In genomic region chr14:32543075-32543474, GRCm38 (mm10) we compare ENCODE assay signal across 30 mouse cellular contexts. TPM values are rescaled to one million over a fixed set of nuclear protein-coding genes. Genes with fewer than 3 reads are reported as not detected.
DNase-seq lines count a peak whose midpoint lies in the region; ATAC-seq and TF ChIP-seq lines count a peak whose summit lies in the region.
"Had no signal": no experiment of that assay in that cellular context is flagged by ENCODE, and none has a peak within 500 bp of the region (broad histone marks: within the 10 kb centered on the region; RNA-seq: fewer than 3 reads in every experiment).

No protein-coding gene starts in this region.

- peaks cover 10% of the 10 kb centered on the region for H3K36me3 ChIP-seq in liver, embryonic 14.5 days (replicated peaks; ENCODE audit: control insufficient read depth, insufficient read depth, low read depth)
- peaks cover 14% of the 10 kb centered on the region for H3K36me3 ChIP-seq in liver, embryonic 11.5 days (ENCODE audit: control insufficient read depth, insufficient read depth, low read length)
- peaks cover 3% of the 10 kb centered on the region; the same call in 1 of the 2 replicates for H3K36me3 ChIP-seq in stomach, postnatal 0 days (ENCODE audit: control insufficient read depth, insufficient read depth, low read length)
- peaks cover 22% of the 10 kb centered on the region for H3K36me3 ChIP-seq in hindbrain, embryonic 12.5 days
- H3K36me3 ChIP-seq: stomach, embryonic 15.5 days had no signal

- CTCF ChIA-PET in Patski (lab: Charles Lee): interaction anchor here (1.0 to 4.0 kb wide), 3 partner anchors 9 to 12 kb away, joined by 3 to 28 read pairs (median 5); no protein-coding TSS in a partner anchor

- no peaks in the 10 kb centered on the region for H3K9me3 ChIP-seq in liver, embryonic 14.5 days (ENCODE audit: control insufficient read depth, low read length)
- no peaks in the 10 kb centered on the region for H3K9me3 ChIP-seq in liver, embryonic 11.5 days (ENCODE audit: control insufficient read depth, low read length)
- no peaks in the 10 kb centered on the region for H3K9me3 ChIP-seq in stomach, postnatal 0 days (ENCODE audit: control insufficient read depth, low read length)
- H3K9me3 ChIP-seq in hindbrain, embryonic 12.5 days (replicated peaks): 0 out of 2 replicates have a peak, but pooled peaks cover 3% of the 10 kb centered on the region
- H3K9me3 ChIP-seq: embryonic facial prominence, embryonic 15.5 days; limb, embryonic 12.5 days; midbrain, embryonic 10.5 days; neural tube, embryonic 13.5 days; stomach, embryonic 15.5 days had no signal

- H3K27me3 ChIP-seq in liver, embryonic 14.5 days (ENCODE audit: control insufficient read depth, insufficient read depth, low read length): no peaks in the 10 kb centered on the region
- H3K27me3 ChIP-seq in liver, embryonic 11.5 days (replicated peaks; ENCODE audit: control insufficient read depth, insufficient read depth, low read length): no peaks in the 10 kb centered on the region
- H3K27me3 ChIP-seq in Patski: no peaks in the 10 kb centered on the region
- no peaks in the 10 kb centered on the region for H3K27me3 ChIP-seq in stomach, postnatal 0 days (ENCODE audit: control insufficient read depth, insufficient read depth, low read length)
- no peaks in the 10 kb centered on the region for H3K27me3 ChIP-seq in hindbrain, embryonic 12.5 days
- H3K27me3 ChIP-seq: embryonic facial prominence, embryonic 15.5 days; heart, embryonic 12.5 days; limb, embryonic 12.5 days; neural tube, embryonic 13.5 days; stomach, embryonic 15.5 days had no signal

- H3K27ac ChIP-seq in liver, embryonic 14.5 days: no peak overlapping the region
- no peak overlapping the region for H3K27ac ChIP-seq in liver, embryonic 11.5 days (ENCODE audit: low read depth, low read length)
- no peak overlapping the region for H3K27ac ChIP-seq in stomach, postnatal 0 days (replicated peaks)
- H3K27ac ChIP-seq in hindbrain, embryonic 12.5 days: no peak overlapping the region
- H3K27ac ChIP-seq: embryonic facial prominence, embryonic 15.5 days; gastrocnemius, adult 2 months; limb, embryonic 12.5 days; macrophage; midbrain, embryonic 10.5 days; neural tube, embryonic 13.5 days; stomach, embryonic 15.5 days had no signal

- no peak overlapping the region for H3K4me3 ChIP-seq in liver, embryonic 14.5 days (ENCODE audit: insufficient read depth in 1 of 2, low read depth in 2 of 2, low read length in 2 of 2)
- no peak overlapping the region for H3K4me3 ChIP-seq in liver, embryonic 11.5 days (ENCODE audit: low read depth, low read length)
- H3K4me3 ChIP-seq in stomach, postnatal 0 days (ENCODE audit: low read depth, low read length): no peak overlapping the region
- no peak overlapping the region for H3K4me3 ChIP-seq in hindbrain, embryonic 12.5 days
- H3K4me3 ChIP-seq: embryonic facial prominence, embryonic 15.5 days; gastrocnemius, adult 2 months; heart, embryonic 12.5 days; limb, embryonic 12.5 days; midbrain, embryonic 10.5 days; myocyte; neural tube, embryonic 13.5 days; stomach, embryonic 15.5 days had no signal

- POLR2A ChIA-PET in Patski (lab: Charles Lee): no interaction called here

- H3K4me1 ChIP-seq in liver, embryonic 14.5 days (replicated peaks; ENCODE audit: control insufficient read depth in 2 of 2, insufficient read depth in 2 of 2, low read length in 1 of 2): no peaks in the 10 kb centered on the region
- no peaks in the 10 kb centered on the region for H3K4me1 ChIP-seq in liver, embryonic 11.5 days (replicated peaks; ENCODE audit: control insufficient read depth, insufficient read depth, low read length)
- no peaks in the 10 kb centered on the region for H3K4me1 ChIP-seq in stomach, postnatal 0 days (replicated peaks; ENCODE audit: control insufficient read depth, insufficient read depth)
- no peaks in the 10 kb centered on the region for H3K4me1 ChIP-seq in hindbrain, embryonic 12.5 days
- H3K4me1 ChIP-seq: midbrain, embryonic 10.5 days; stomach, embryonic 15.5 days had no signal

- no peak for ATAC-seq in CD4-positive, CD25-positive, alpha-beta regulatory T cell, adult 4 months
- ATAC-seq in liver, embryonic 14.5 days (ENCODE audit: insufficient read depth): no peak
- ATAC-seq in liver, embryonic 11.5 days (replicated peaks; ENCODE audit: low FRiP score): no peak
- ATAC-seq in Patski: no peak
- no peak for ATAC-seq in stomach, postnatal 0 days (ENCODE audit: low FRiP score, low TSS enrichment)
- no peak for ATAC-seq in hindbrain, embryonic 12.5 days (ENCODE audit: low FRiP score)
- ATAC-seq: forebrain, embryonic 14.5 days; lung, postnatal 0 days; midbrain, embryonic 16.5 days had no signal

- no peak for TF ChIP-seq EP300 in liver, embryonic 14.5 days (IDR thresholded peaks at IDR 0.05; ENCODE audit: low read depth)
- no peak for TF ChIP-seq EP300 in stomach, postnatal 0 days (optimal IDR thresholded peaks at IDR 0.05)

- H3K9ac ChIP-seq in liver, embryonic 14.5 days (replicated peaks): no peak overlapping the region
- H3K9ac ChIP-seq in liver, embryonic 11.5 days (ENCODE audit: low read depth, low read length): no peak overlapping the region
- no peak overlapping the region for H3K9ac ChIP-seq in stomach, postnatal 0 days (ENCODE audit: low read length)
- H3K9ac ChIP-seq in hindbrain, embryonic 12.5 days: no peak overlapping the region
- H3K9ac ChIP-seq: embryonic facial prominence, embryonic 15.5 days; heart, embryonic 12.5 days; limb, embryonic 12.5 days; neural tube, embryonic 13.5 days; stomach, embryonic 15.5 days had no signal

- DNase-seq in CD4-positive, CD25-positive, alpha-beta regulatory T cell, adult 2 months (ENCODE audit: low read depth, low spot score): peak; percentile 10
- DNase-seq in liver, embryonic 14.5 days (ENCODE audit: low read depth in 3 of 3, low spot score in 3 of 3): no peak
- DNase-seq in liver, embryonic 11.5 days (ENCODE audit: low spot score): no peak
- no peak for DNase-seq in Patski (ENCODE audit: low read depth, low spot score)
- DNase-seq in stomach, postnatal 0 days (ENCODE audit: low spot score): no peak
- DNase-seq in adrenal gland, adult 18-20 months (ENCODE audit: low spot score in 2 of 2): no peak
- DNase-seq: adrenal gland, adult 8-10 months; cerebellum, adult 8-10 months; cerebellum, postnatal 36 days; gastrocnemius, adult 2 months; heart, postnatal 10 days; kidney, adult 9 months; kidney, postnatal 14 days; thymus, adult 2 months had no signal

- H3K4me2 ChIP-seq in liver, embryonic 14.5 days (ENCODE audit: low read depth): no peak overlapping the region
- no peak overlapping the region for H3K4me2 ChIP-seq in liver, embryonic 11.5 days
- H3K4me2 ChIP-seq in stomach, postnatal 0 days (replicated peaks; ENCODE audit: low read depth): no peak overlapping the region
- H3K4me2 ChIP-seq in hindbrain, embryonic 12.5 days (replicated peaks): no peak overlapping the region
- H3K4me2 ChIP-seq: embryonic facial prominence, embryonic 15.5 days; heart, embryonic 12.5 days; limb, embryonic 12.5 days; neural tube, embryonic 13.5 days; stomach, embryonic 15.5 days had no signal

- in situ Hi-C loops in Patski (cut with MboI; ENCODE audit: low pct_unique_long_range_greater_than_20kb): no loop called here

- 0 out of 2 replicates have a peak, but pooled peaks have one; percentile 13 for TF ChIP-seq CTCF in liver, embryonic 14.5 days (IDR thresholded peaks at IDR 0.05; ENCODE audit: low read depth)
- peak; percentile 43 for TF ChIP-seq CTCF in Patski (IDR thresholded peaks at IDR 0.05)
- peak; percentile 24 for TF ChIP-seq CTCF in stomach, postnatal 0 days (IDR thresholded peaks at IDR 0.05; ENCODE audit: low read depth)

RNA-seq across cellular contexts. Expression of gene Ercc6, which starts 29.8 kb away (rescaled TPM):
- 1 to 10 TPM; 6.3 to 9.7 TPM for polyA plus RNA-seq in CD4-positive, CD25-positive, alpha-beta regulatory T cell, adult 4 months (2017; shearing (Covaris generic))
- 2.5 and 3.4 TPM in 2 replicates for polyA plus RNA-seq in liver, embryonic 14.5 days (2012; rRNA removed)
- 5.4 and 6.5 TPM in 2 replicates for polyA plus RNA-seq in liver, embryonic 14.5 days (2014; fragmentation: Nextera tagmentation; extraction: Ambion mirVana)
- 15.0 and 18.8 TPM in 2 replicates for polyA plus RNA-seq in liver, embryonic 11.5 days (2014; fragmentation: Nextera tagmentation; extraction: Ambion mirVana)
- 16.1 TPM for polyA plus RNA-seq in Patski (2021)
- 8.4 and 9.0 TPM in 2 replicates for polyA plus RNA-seq in stomach, postnatal 0 days (2015; fragmentation: Nextera tagmentation; extraction: Ambion mirVana)
- total RNA-seq in adrenal gland, adult 18-20 months (2021): 10 to 100 TPM; 12.2 to 13.5 TPM
- 33.7 and 34.4 TPM in 2 replicates for polyA plus RNA-seq in hindbrain, embryonic 12.5 days (2016; fragmentation: Nextera tagmentation; extraction: Ambion mirVana)

RNA-seq across cellular contexts. Expression of gene Prrxl1, which starts 56.1 kb away (rescaled TPM):
- not detected for polyA plus RNA-seq in CD4-positive, CD25-positive, alpha-beta regulatory T cell, adult 4 months (2017; shearing (Covaris generic))
- not detected in 2 replicates for polyA plus RNA-seq in liver, embryonic 14.5 days (2012; rRNA removed)
- not detected in 2 replicates for polyA plus RNA-seq in liver, embryonic 14.5 days (2014; fragmentation: Nextera tagmentation; extraction: Ambion mirVana)
- not detected in 2 replicates for polyA plus RNA-seq in liver, embryonic 11.5 days (2014; fragmentation: Nextera tagmentation; extraction: Ambion mirVana)
- polyA plus RNA-seq in Patski (2021): not detected
- 0.10 and 0.11 TPM in 2 replicates for polyA plus RNA-seq in stomach, postnatal 0 days (2015; fragmentation: Nextera tagmentation; extraction: Ambion mirVana)
- 1 to 10 TPM; 1.2 to 1.9 TPM for total RNA-seq in adrenal gland, adult 18-20 months (2021)
- 19.0 and 28.3 TPM in 2 replicates for polyA plus RNA-seq in hindbrain, embryonic 12.5 days (2016; fragmentation: Nextera tagmentation; extraction: Ambion mirVana)
- total RNA-seq: gastrocnemius, adult 2 months; heart, postnatal 10 days; left cerebral cortex, postnatal 14 days had no signal
- polyA plus RNA-seq: forebrain, embryonic 14.5 days; gonadal fat pad, adult 2 months; heart, embryonic 12.5 days; liver, embryonic 16.5 days; macrophage; myocyte had no signal

Comparison
In these comparisons a context has a peak if more than half of its experiments do, and no peak if none do; other contexts are left out.
1. RNA of gene Prrxl1, which starts 56.1 kb away (polyA plus RNA-seq): 19.0 to 28.3 TPM in hindbrain, embryonic 12.5 days; 0.10 to 0.11 TPM in stomach, postnatal 0 days, not detected in Patski (single experiment), not detected in liver, embryonic 14.5 days, not detected in CD4-positive, CD25-positive, alpha-beta regulatory T cell, adult 4 months and not detected in liver, embryonic 11.5 days; every median in the first group is over 10 times any median in the second.
2. Peak in every context shown above with its lines, with median percentiles within 50 percentile points of each other: CTCF ChIP-seq.